Mouse (Mus musculus): ENCODE measurements at regions not wholly inside any gene's neighbourhood (a gene's known extent, or its start where the extent isn't known, plus 50 kb on each side); places are given as distances from the start of the nearest gene placed in this dataset.

DNA sequence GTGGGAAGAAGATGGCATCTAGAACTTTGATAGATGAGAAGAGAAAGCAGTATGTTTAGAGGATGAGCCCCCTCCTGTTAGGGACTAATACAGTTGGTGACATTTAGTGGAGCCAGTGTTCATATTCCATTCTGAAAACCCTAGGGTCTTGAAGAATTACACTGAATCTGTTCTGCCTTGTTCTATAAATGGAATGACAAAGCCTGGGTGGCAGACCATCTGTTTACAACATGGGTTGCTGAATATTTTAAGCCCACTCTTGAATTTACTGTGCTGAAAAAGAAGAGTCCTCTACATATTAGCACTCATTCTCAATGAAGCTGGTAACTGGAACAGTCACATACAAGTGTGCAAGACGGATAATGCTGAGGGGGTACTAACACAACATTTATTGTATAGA lies 704.6 kb downstream of the Robo2 start:
- no peak overlapping the region for H3K4me2 ChIP-seq (ENCODE audit: low read length)
- DNase-seq (ENCODE audit: low spot score): no peak
- H3K36me3 ChIP-seq (ENCODE audit: control insufficient read depth, insufficient read depth, low read length): no peaks in the 10 kb centered on the region
- ATAC-seq (replicated peaks; ENCODE audit: low FRiP score, low TSS enrichment, low read depth): no peak
- no peak overlapping the region for H3K9ac ChIP-seq (ENCODE audit: low read length)
- no peaks in the 10 kb centered on the region for H3K4me1 ChIP-seq (replicated peaks; ENCODE audit: control insufficient read depth, insufficient read depth, low read length)
- no peak overlapping the region for H3K4me3 ChIP-seq (ENCODE audit: low read depth, low read length)
- WGBS: 93% methylated on average over 1 of the region's 1 CpGs
- no peaks in the 10 kb centered on the region for H3K27me3 ChIP-seq (replicated peaks; ENCODE audit: control insufficient read depth, insufficient read depth, low read length)
- no peak overlapping the region for H3K27ac ChIP-seq (ENCODE audit: low read depth)
- H3K9me3 ChIP-seq (ENCODE audit: control insufficient read depth, low read length): no peaks in the 10 kb centered on the region

GRCm38 (mm10) chr16:73689274-73689673 lies 722.4 kb downstream of the Robo2 start:
- Histone ChIP-seq H3K36me3 (ENCODE audit: control insufficient read depth, insufficient read depth, low read length) (no peaks in the 10 kb centered on the region), H3K27me3 (replicated peaks; ENCODE audit: control insufficient read depth, insufficient read depth, low read length) (no peaks in the 10 kb centered on the region), H3K27ac (ENCODE audit: low read depth) (no peak overlapping the region), H3K4me1 (replicated peaks; ENCODE audit: control insufficient read depth, insufficient read depth, low read length) (no peaks in the 10 kb centered on the region), H3K9ac (ENCODE audit: low read length) (no peak overlapping the region), H3K4me3 (ENCODE audit: low read depth, low read length) (no peak overlapping the region), H3K4me2 (ENCODE audit: low read length) (no peak overlapping the region), H3K9me3 (ENCODE audit: control insufficient read depth, low read length) (no peaks in the 10 kb centered on the region)
- no peak for DNase-seq (ENCODE audit: low spot score)
- WGBS: 77% methylated on average over 11 of the region's 11 CpGs
- ATAC-seq (replicated peaks; ENCODE audit: low FRiP score, low TSS enrichment, low read depth): no peak

GRCm38 (mm10) chr16:73679804-73680203 lies 731.8 kb downstream of the Robo2 start:
- WGBS: 87% methylated on average over 10 of the region's 10 CpGs
- no peak overlapping the region for H3K27ac ChIP-seq (ENCODE audit: low read depth)
- ATAC-seq (replicated peaks; ENCODE audit: low FRiP score, low TSS enrichment, low read depth): no peak
- H3K4me2 ChIP-seq (ENCODE audit: low read length): no peak overlapping the region
- no peak overlapping the region for H3K4me3 ChIP-seq (ENCODE audit: low read depth, low read length)
- no peaks in the 10 kb centered on the region for H3K4me1 ChIP-seq (replicated peaks; ENCODE audit: control insufficient read depth, insufficient read depth, low read length)
- H3K9ac ChIP-seq (ENCODE audit: low read length): no peak overlapping the region
- no peaks in the 10 kb centered on the region for H3K9me3 ChIP-seq (ENCODE audit: control insufficient read depth, low read length)
- DNase-seq (ENCODE audit: low spot score): no peak
- H3K36me3 ChIP-seq (ENCODE audit: control insufficient read depth, insufficient read depth, low read length): no peaks in the 10 kb centered on the region
- no peaks in the 10 kb centered on the region for H3K27me3 ChIP-seq (replicated peaks; ENCODE audit: control insufficient read depth, insufficient read depth, low read length)

GRCm38 (mm10) chr16:73670516-73670915 lies 741.1 kb downstream of the Robo2 start:
- no peak overlapping the region for H3K9ac ChIP-seq (ENCODE audit: low read length)
- no peak overlapping the region for H3K4me3 ChIP-seq (ENCODE audit: low read depth, low read length)
- no peaks in the 10 kb centered on the region for H3K27me3 ChIP-seq (replicated peaks; ENCODE audit: control insufficient read depth, insufficient read depth, low read length)
- H3K27ac ChIP-seq (ENCODE audit: low read depth): no peak overlapping the region
- ATAC-seq (replicated peaks; ENCODE audit: low FRiP score, low TSS enrichment, low read depth) (no peak), DNase-seq (ENCODE audit: low spot score) (no peak)
- H3K36me3 ChIP-seq (ENCODE audit: control insufficient read depth, insufficient read depth, low read length): no peaks in the 10 kb centered on the region
- H3K4me1 ChIP-seq (replicated peaks; ENCODE audit: control insufficient read depth, insufficient read depth, low read length): no peaks in the 10 kb centered on the region
- WGBS: 74% methylated on average over 6 of the region's 6 CpGs
- no peaks in the 10 kb centered on the region for H3K9me3 ChIP-seq (ENCODE audit: control insufficient read depth, low read length)
- no peak overlapping the region for H3K4me2 ChIP-seq (ENCODE audit: low read length)

GRCm38 (mm10) chr16:73652976-73653690 lies 758.5 kb downstream of the Robo2 start:
- no peak for ATAC-seq (replicated peaks; ENCODE audit: low FRiP score, low TSS enrichment, low read depth)
- Histone ChIP-seq H3K36me3 (ENCODE audit: control insufficient read depth, insufficient read depth, low read length) (no peaks in the 10 kb centered on the region), H3K9me3 (ENCODE audit: control insufficient read depth, low read length) (no peaks in the 10 kb centered on the region), H3K9ac (ENCODE audit: low read length) (no peak overlapping the region), H3K27me3 (replicated peaks; ENCODE audit: control insufficient read depth, insufficient read depth, low read length) (no peaks in the 10 kb centered on the region), H3K27ac (ENCODE audit: low read depth) (no peak overlapping the region), H3K4me3 (ENCODE audit: low read depth, low read length) (no peak overlapping the region), H3K4me1 (replicated peaks; ENCODE audit: control insufficient read depth, insufficient read depth, low read length) (no peaks in the 10 kb centered on the region), H3K4me2 (ENCODE audit: low read length) (no peak overlapping the region)
- no peak for DNase-seq (ENCODE audit: low spot score)
- WGBS: 79% methylated on average over 1 of the region's 1 CpGs

DNA sequence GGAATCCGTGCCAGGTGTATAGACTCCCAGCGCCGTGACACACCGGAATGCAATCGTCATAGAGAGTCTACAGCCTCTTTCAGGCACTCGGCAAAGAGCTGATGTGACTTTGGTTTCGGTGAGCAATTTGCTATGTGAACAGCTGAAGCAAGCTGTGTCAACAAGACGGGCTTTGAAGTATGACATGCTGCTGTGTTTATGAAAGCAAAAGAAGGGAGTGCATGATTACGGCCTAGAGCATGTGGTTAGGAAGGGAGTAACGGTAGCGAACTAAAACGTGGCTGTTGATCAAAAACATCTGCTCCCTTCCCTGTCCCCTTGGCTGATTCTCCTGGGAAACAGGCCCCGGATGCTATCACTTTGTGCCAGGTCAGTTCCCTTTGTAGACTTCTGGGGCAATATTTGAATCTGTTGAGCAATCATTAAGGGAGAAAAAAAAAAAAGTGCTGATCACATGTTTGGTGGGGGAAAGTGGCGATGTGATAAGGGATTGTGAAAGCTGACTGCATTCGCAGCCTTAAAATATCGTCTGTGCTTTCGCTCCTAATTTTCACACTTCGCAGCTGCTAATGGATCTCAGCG lies 764.3 kb downstream of the Robo2 start:
- Histone ChIP-seq H3K36me3 (ENCODE audit: control insufficient read depth, insufficient read depth, low read length) (no peaks in the 10 kb centered on the region), H3K4me1 (replicated peaks; ENCODE audit: control insufficient read depth, insufficient read depth, low read length) (peaks cover 10% of the 10 kb centered on the region; the same call in 1 of the 2 replicates), H3K27me3 (replicated peaks; ENCODE audit: control insufficient read depth, insufficient read depth, low read length) (no peaks in the 10 kb centered on the region), H3K27ac (ENCODE audit: low read depth) (peak overlapping the region; percentile 27; the same call in 1 of the 2 replicates), H3K4me3 (ENCODE audit: low read depth, low read length) (no peak overlapping the region), H3K9me3 (ENCODE audit: control insufficient read depth, low read length) (no peaks in the 10 kb centered on the region), H3K4me2 (ENCODE audit: low read length) (peak overlapping the region; percentile 15), H3K9ac (ENCODE audit: low read length) (no peak overlapping the region)
- DNase-seq (ENCODE audit: low spot score) (peak; percentile 52), ATAC-seq (replicated peaks; ENCODE audit: low FRiP score, low TSS enrichment, low read depth) (no peak)
- WGBS: 46% methylated on average over 19 of the region's 19 CpGs

DNA sequence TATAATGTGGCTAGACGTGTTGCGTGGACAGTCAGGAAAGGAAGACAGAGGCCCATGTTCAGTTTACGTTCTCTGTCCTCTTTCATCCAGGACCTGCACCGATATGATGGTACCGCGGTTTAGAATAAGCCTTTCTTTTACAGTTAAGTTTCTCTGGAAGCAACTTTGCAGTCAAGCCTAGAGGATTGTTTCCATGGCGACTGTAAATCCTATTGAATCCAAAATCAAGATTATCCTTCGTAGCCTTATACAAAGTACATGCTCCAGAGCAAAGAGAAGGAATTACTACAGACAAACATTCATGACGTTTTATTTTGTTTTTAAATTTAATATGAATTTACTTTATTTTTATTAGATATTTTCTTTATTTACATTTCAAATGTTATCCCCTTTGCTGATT lies 798.6 kb downstream of the Robo2 start:
- ATAC-seq (replicated peaks; ENCODE audit: low FRiP score, low TSS enrichment, low read depth): no peak
- Histone ChIP-seq H3K36me3 (ENCODE audit: control insufficient read depth, insufficient read depth, low read length) (no peaks in the 10 kb centered on the region), H3K4me3 (ENCODE audit: low read depth, low read length) (no peak overlapping the region), H3K27ac (ENCODE audit: low read depth) (no peak overlapping the region), H3K9ac (ENCODE audit: low read length) (no peak overlapping the region), H3K9me3 (ENCODE audit: control insufficient read depth, low read length) (no peaks in the 10 kb centered on the region), H3K4me1 (replicated peaks; ENCODE audit: control insufficient read depth, insufficient read depth, low read length) (no peaks in the 10 kb centered on the region), H3K4me2 (ENCODE audit: low read length) (no peak overlapping the region), H3K27me3 (replicated peaks; ENCODE audit: control insufficient read depth, insufficient read depth, low read length) (no peaks in the 10 kb centered on the region)
- no peak for DNase-seq (ENCODE audit: low spot score)
- 91% methylated on average over 9 of the region's 9 CpGs for WGBS

- no peaks in the 10 kb centered on the region for H3K9me3 ChIP-seq (ENCODE audit: control insufficient read depth, low read length)
- no peak overlapping the region for H3K9ac ChIP-seq (ENCODE audit: low read length)
- H3K36me3 ChIP-seq (ENCODE audit: control insufficient read depth, insufficient read depth, low read length): no peaks in the 10 kb centered on the region
- H3K4me3 ChIP-seq (ENCODE audit: low read depth, low read length): no peak overlapping the region
- H3K27ac ChIP-seq (ENCODE audit: low read depth): no peak overlapping the region
- no peaks in the 10 kb centered on the region for H3K4me1 ChIP-seq (replicated peaks; ENCODE audit: control insufficient read depth, insufficient read depth, low read length)
- WGBS: 27% methylated on average over 2 of the region's 2 CpGs
- DNase-seq (ENCODE audit: low spot score) (no peak), ATAC-seq (replicated peaks; ENCODE audit: low FRiP score, low TSS enrichment, low read depth) (no peak)
- H3K4me2 ChIP-seq (ENCODE audit: low read length): no peak overlapping the region
- no peaks in the 10 kb centered on the region for H3K27me3 ChIP-seq (replicated peaks; ENCODE audit: control insufficient read depth, insufficient read depth, low read length)
Measured at GRCm38 (mm10) chr16:73591421-73591820, 820.2 kb downstream of the Robo2 start.

DNA sequence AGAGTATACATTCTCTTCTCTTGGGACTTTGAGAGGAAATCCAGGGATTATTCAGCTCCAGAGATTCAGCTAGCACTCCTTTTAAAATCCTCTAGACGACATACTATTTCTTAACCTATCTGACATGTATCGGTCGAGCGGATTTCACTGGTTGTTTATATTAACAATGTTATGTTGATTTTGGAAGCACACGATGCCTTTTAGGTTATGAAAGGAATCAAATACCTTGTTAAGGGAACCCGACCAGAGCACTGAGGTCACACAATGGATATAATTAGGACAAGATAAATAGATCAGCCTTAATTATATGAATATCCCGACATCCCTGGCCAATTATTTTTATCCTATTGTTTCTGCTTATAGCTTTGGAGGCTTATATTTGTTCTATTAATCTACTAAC lies 850.4 kb downstream of the Robo2 start:
- DNase-seq (ENCODE audit: low spot score): no peak
- ATAC-seq (replicated peaks; ENCODE audit: low FRiP score, low TSS enrichment, low read depth): no peak
- H3K36me3 ChIP-seq (ENCODE audit: control insufficient read depth, insufficient read depth, low read length): no peaks in the 10 kb centered on the region
- H3K4me2 ChIP-seq (ENCODE audit: low read length): no peak overlapping the region
- H3K9ac ChIP-seq (ENCODE audit: low read length): no peak overlapping the region
- H3K27me3 ChIP-seq (replicated peaks; ENCODE audit: control insufficient read depth, insufficient read depth, low read length): no peaks in the 10 kb centered on the region
- H3K9me3 ChIP-seq (ENCODE audit: control insufficient read depth, low read length): no peaks in the 10 kb centered on the region
- no peaks in the 10 kb centered on the region for H3K4me1 ChIP-seq (replicated peaks; ENCODE audit: control insufficient read depth, insufficient read depth, low read length)
- 53% methylated on average over 7 of the region's 7 CpGs for WGBS
- H3K27ac ChIP-seq (ENCODE audit: low read depth): no peak overlapping the region
- no peak overlapping the region for H3K4me3 ChIP-seq (ENCODE audit: low read depth, low read length)
